Mouse (Mus musculus): ENCODE results near the gene Pum1.

DNA sequence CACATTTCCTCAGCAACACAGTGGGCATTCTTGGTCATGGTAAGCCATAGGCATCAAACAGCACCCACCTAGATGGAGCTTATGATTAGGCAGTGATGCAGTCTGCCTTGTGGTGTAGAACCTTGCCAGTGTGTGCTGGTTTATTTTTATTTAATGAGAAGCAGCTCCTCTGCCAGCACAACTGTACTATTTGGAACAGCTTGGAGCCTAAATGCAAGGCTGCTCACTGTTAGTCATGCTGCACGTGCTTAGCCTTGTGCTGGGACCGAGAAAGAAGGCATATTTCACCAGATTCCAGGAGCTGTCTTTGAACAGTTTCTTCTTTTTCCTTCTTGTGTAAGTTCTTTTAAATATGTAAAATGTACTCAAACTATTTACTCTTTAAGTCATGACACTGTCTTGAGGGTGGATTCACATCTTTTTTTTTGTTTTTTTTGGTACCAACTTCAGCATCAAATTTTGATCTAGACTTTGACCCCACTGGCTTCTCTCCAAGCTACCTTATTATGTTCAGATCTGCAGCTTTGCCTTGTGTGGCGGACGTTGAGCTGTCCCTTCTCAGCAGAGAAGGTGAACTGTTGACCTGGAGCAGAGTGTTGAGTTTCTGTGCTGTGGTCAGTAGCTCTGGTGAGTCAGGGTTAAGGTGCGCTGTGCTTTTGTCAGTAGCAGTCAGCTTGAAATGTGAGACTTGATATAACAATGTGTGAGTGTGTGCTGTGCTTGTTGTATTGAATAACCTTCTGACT, 82.6 kb downstream of the Pum1 start:
- no peak for TF ChIP-seq CTCF (IDR thresholded peaks at IDR 0.05; ENCODE audit: low read depth)
- TF ChIP-seq EP300 (IDR thresholded peaks at IDR 0.05; ENCODE audit: low read depth), result no peak
